Mouse (Mus musculus): Measurements from ENCODE around the gene H2al1f.

DNA sequence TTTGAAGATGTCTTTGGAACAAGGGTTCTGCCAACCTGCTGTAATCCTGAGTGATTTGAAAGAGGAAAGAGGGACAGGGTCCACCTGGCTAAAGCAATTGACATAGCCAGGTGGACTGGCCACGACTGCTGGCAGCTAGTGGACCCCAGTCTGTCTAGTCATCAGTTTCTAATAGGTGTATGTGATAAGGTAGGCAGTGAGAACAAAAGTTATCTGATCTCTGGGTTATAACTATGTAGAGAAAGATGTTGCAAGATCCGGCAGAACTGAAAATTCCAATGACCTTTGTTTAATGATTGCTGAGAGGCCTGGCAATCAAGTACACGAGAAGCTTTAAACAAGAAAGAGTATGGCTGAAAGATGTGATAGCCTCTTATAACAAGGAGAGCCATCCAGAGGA lies 41.8 kb upstream of the H2al1f start:
- TF ChIP-seq CTCF (IDR thresholded peaks at IDR 0.05; ENCODE audit: insufficient read depth, low read length) (no peak), POLR2A (IDR thresholded peaks at IDR 0.05; ENCODE audit: borderline replicate concordance, extremely low read depth, low read depth, low read length) (no peak)

All from lung, adult 2 months (tissue).